Mouse (Mus musculus): ENCODE results near the gene Phf11c. TPM values are rescaled to one million over a fixed set of nuclear protein-coding genes. Genes with fewer than 3 reads are reported as not detected.
"Not testable (repeated sequence)": the region's sequence is repeated elsewhere in the genome, so short reads cannot be mapped to it uniquely, and the experiment has no call there.

Phf11c gene
- polyA plus RNA-seq, 1 experiment from 2014 or later, result 0.62 TPM

DNA sequence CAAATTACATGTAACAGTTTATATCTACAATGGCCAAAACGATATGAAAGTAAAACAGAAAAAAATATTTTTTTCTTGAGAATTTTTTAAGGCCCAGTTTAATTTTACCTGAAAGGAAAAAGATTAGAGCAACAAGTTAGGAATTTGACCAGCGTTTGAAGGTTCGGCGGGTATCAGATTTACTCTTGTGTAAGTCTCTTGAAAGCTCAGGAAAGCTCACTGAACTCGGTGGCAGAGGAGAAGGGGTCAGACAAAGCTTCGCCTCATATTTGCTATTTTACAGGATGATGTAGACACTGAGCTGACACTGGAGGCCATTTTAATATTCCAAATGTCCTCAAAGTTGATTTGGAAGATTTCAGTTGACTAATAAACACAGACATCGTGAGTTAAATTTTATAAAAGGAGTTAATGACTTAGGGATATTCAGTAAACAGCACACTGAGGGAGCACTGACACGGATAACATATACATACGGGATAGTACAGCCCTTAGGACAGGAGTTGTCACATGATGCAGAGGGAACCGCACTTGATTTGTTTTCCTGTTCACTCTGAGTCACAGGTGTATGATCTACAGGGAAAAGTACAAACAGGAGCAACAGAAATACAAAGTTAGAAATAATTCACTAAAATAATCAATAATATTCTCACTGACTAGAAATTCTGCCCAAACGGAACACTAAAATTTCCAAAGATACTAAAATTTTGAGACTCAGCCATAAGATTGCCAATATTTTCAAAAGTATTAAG, 27.9 kb upstream of the Phf11c start:
- peaks cover 6% of the 10 kb centered on the region; the same call in 1 of the 2 replicates for H3K36me3 ChIP-seq (ENCODE audit: control insufficient read depth, insufficient read depth, low read length)
- ATAC-seq (ENCODE audit: low read depth), result no peak
- H3K4me2 ChIP-seq (ENCODE audit: low read depth, low read length), result no peak overlapping the region
- no peak overlapping the region for H3K4me3 ChIP-seq (ENCODE audit: low read length)
- no peaks in the 10 kb centered on the region for H3K27me3 ChIP-seq (ENCODE audit: control insufficient read depth, insufficient read depth, low read depth, low read length)
- H3K4me1 ChIP-seq (replicated peaks; ENCODE audit: control insufficient read depth, insufficient read depth, low read length), result no peaks in the 10 kb centered on the region
- WGBS, result 83% methylated on average over 11 of the region's 11 CpGs
- H3K9me3 ChIP-seq (ENCODE audit: control insufficient read depth, low read length), result no peaks in the 10 kb centered on the region
- H3K9ac ChIP-seq (ENCODE audit: low read length), result no peak overlapping the region
- no peak overlapping the region for H3K27ac ChIP-seq (ENCODE audit: low read length)

DNA sequence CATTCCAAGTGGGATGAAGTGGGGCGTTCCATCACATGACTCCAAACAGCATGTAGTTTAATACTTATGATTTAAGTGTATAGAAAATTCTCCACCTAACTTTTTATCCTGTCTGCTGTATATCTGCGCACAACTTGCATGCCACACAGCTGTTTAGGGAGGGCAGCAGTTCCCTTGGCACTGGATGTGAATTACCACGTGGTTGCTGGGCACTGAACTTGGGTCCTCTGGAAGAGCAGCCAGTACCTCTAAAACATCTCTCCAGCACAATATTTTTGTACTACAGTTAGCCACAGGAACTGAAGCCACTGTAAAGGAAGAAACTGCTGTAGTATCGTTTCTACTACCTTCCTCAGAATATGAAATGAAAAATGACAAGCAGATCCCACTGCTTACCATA, 23.0 kb upstream of the Phf11c start:
- ATAC-seq (ENCODE audit: low read depth), result no peak
- WGBS, result 84% methylated on average over 4 of the region's 4 CpGs
- H3K4me2 ChIP-seq (ENCODE audit: low read depth, low read length), result no peak overlapping the region

GRCm38 (mm10) chr14:59414979-59415378, 19.8 kb upstream of the Phf11c start:
- 87% methylated on average over 2 of the region's 2 CpGs for WGBS
- H3K4me1 ChIP-seq (replicated peaks; ENCODE audit: control insufficient read depth, insufficient read depth, low read length); ATAC-seq (ENCODE audit: low read depth): not testable (repeated sequence)

More for the DNA sequence above, 23.0 kb upstream of the Phf11c start:
- peaks cover 6% of the 10 kb centered on the region; the same call in 1 of the 2 replicates for H3K36me3 ChIP-seq (ENCODE audit: control insufficient read depth, insufficient read depth, low read length)
- H3K27me3 ChIP-seq (ENCODE audit: control insufficient read depth, insufficient read depth, low read depth, low read length), result no peaks in the 10 kb centered on the region
- no peak overlapping the region for H3K27ac ChIP-seq (ENCODE audit: low read length)
- H3K9me3 ChIP-seq (ENCODE audit: control insufficient read depth, low read length), result no peaks in the 10 kb centered on the region
- no peak overlapping the region for H3K4me3 ChIP-seq (ENCODE audit: low read length)
- H3K4me1 ChIP-seq (replicated peaks; ENCODE audit: control insufficient read depth, insufficient read depth, low read length), result no peaks in the 10 kb centered on the region
- H3K9ac ChIP-seq (ENCODE audit: low read length), result no peak overlapping the region

DNA sequence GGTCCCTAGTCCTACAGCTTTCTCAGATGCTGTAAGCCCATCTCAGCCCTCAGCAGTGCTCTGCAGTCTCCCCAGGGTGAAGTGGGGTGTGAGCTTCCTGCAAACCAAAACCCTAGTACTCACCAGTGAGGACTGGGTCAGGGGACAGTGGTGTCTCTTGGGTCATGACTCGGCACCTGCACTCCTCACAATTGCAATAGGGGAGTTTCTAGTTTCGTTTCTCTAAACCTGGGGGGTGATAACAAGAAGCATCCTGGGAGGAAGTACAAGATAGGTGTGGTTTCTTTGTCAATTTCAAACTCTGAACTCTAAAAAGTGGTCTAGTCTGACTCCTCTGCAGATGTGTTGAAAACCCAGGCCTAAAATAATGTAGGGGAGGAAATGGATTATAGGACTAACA, 1.8 kb upstream of the Phf11c start:
- WGBS, result 71% methylated on average over 2 of the region's 2 CpGs
- no peak for ATAC-seq (ENCODE audit: low read depth)
- Histone ChIP-seq H3K27me3 (ENCODE audit: control insufficient read depth, insufficient read depth, low read depth, low read length) (no peaks in the 10 kb centered on the region), H3K4me2 (ENCODE audit: low read depth, low read length) (no peak overlapping the region), H3K4me1 (replicated peaks; ENCODE audit: control insufficient read depth, insufficient read depth, low read length) (no peaks in the 10 kb centered on the region), H3K4me3 (ENCODE audit: low read length) (no peak overlapping the region), H3K9ac (ENCODE audit: low read length) (no peak overlapping the region), H3K27ac (ENCODE audit: low read length) (no peak overlapping the region), H3K9me3 (ENCODE audit: control insufficient read depth, low read length) (no peaks in the 10 kb centered on the region), H3K36me3 (ENCODE audit: control insufficient read depth, insufficient read depth, low read length) (no peaks in the 10 kb centered on the region)

More at GRCm38 (mm10) chr14:59414979-59415378, 19.8 kb upstream of the Phf11c start:
- H3K4me2 ChIP-seq (ENCODE audit: low read depth, low read length); H3K9me3 ChIP-seq (ENCODE audit: control insufficient read depth, low read length); H3K4me3 ChIP-seq (ENCODE audit: low read length); H3K27ac ChIP-seq (ENCODE audit: low read length); H3K36me3 ChIP-seq (ENCODE audit: control insufficient read depth, insufficient read depth, low read length); H3K27me3 ChIP-seq (ENCODE audit: control insufficient read depth, insufficient read depth, low read depth, low read length); H3K9ac ChIP-seq (ENCODE audit: low read length): not testable (repeated sequence)

- H3K36me3 ChIP-seq (ENCODE audit: control insufficient read depth, insufficient read depth, low read length); H3K9ac ChIP-seq (ENCODE audit: low read length); H3K27ac ChIP-seq (ENCODE audit: low read length); H3K27me3 ChIP-seq (ENCODE audit: control insufficient read depth, insufficient read depth, low read depth, low read length); H3K4me2 ChIP-seq (ENCODE audit: low read depth, low read length); ATAC-seq (ENCODE audit: low read depth); H3K9me3 ChIP-seq (ENCODE audit: control insufficient read depth, low read length); H3K4me3 ChIP-seq (ENCODE audit: low read length); H3K4me1 ChIP-seq (replicated peaks; ENCODE audit: control insufficient read depth, insufficient read depth, low read length): not testable (repeated sequence)
- WGBS, result 43% methylated on average over 4 of the region's 4 CpGs
Observed at GRCm38 (mm10) chr14:59390181-59390580, 5.0 kb downstream of the Phf11c start.

DNA sequence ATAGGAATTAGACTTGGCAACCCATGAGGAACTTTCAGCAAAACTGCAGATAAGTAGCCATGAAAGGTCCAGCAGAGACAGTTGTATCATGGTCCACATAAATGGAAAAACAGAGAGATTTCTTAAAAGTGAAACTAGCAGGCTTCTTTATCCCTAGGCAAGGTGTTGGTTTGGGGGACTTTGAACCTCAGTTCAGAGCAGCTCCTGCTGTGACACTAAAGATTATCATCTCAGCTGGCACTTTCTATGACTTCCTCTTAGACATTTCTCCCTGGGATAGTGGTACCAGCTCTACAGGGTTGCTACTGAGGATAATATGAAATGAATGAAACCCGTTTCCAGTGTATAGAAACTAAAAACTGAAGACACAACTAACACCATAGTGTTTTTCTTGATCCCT, 5.6 kb downstream of the Phf11c start:
- no peaks in the 10 kb centered on the region for H3K4me1 ChIP-seq (replicated peaks; ENCODE audit: control insufficient read depth, insufficient read depth, low read length)
- no peak overlapping the region for H3K4me2 ChIP-seq (ENCODE audit: low read depth, low read length)
- H3K9ac ChIP-seq (ENCODE audit: low read length), result no peak overlapping the region
- WGBS, result 64% methylated on average over 1 of the region's 1 CpGs
- H3K4me3 ChIP-seq (ENCODE audit: low read length), result no peak overlapping the region
- H3K9me3 ChIP-seq (ENCODE audit: control insufficient read depth, low read length), result no peaks in the 10 kb centered on the region
- H3K36me3 ChIP-seq (ENCODE audit: control insufficient read depth, insufficient read depth, low read length), result no peaks in the 10 kb centered on the region
- no peak for ATAC-seq (ENCODE audit: low read depth)
- H3K27me3 ChIP-seq (ENCODE audit: control insufficient read depth, insufficient read depth, low read depth, low read length), result no peaks in the 10 kb centered on the region
- no peak overlapping the region for H3K27ac ChIP-seq (ENCODE audit: low read length)

GRCm38 (mm10) chr14:59370348-59371068, 24.7 kb downstream of the Phf11c start:
- no peaks in the 10 kb centered on the region for H3K27me3 ChIP-seq (ENCODE audit: control insufficient read depth, insufficient read depth, low read depth, low read length)
- no peak overlapping the region for H3K9ac ChIP-seq (ENCODE audit: low read length)
- 89% methylated on average over 25 of the region's 25 CpGs for WGBS
- no peak overlapping the region for H3K4me3 ChIP-seq (ENCODE audit: low read length)
- peaks cover 4% of the 10 kb centered on the region; the same call in 1 of the 2 replicates for H3K9me3 ChIP-seq (ENCODE audit: control insufficient read depth, low read length)
- H3K4me2 ChIP-seq (ENCODE audit: low read depth, low read length), result no peak overlapping the region
- H3K27ac ChIP-seq (ENCODE audit: low read length), result no peak overlapping the region
- H3K4me1 ChIP-seq (replicated peaks; ENCODE audit: control insufficient read depth, insufficient read depth, low read length), result no peaks in the 10 kb centered on the region
- no peaks in the 10 kb centered on the region for H3K36me3 ChIP-seq (ENCODE audit: control insufficient read depth, insufficient read depth, low read length)
- no peak for ATAC-seq (ENCODE audit: low read depth)

GRCm38 (mm10) chr14:59366386-59367105, 28.6 kb downstream of the Phf11c start:
- Histone ChIP-seq H3K4me1 (replicated peaks; ENCODE audit: control insufficient read depth, insufficient read depth, low read length) (no peaks in the 10 kb centered on the region), H3K27ac (ENCODE audit: low read length) (no peak overlapping the region), H3K9me3 (ENCODE audit: control insufficient read depth, low read length) (peaks cover 4% of the 10 kb centered on the region; the same call in 1 of the 2 replicates), H3K36me3 (ENCODE audit: control insufficient read depth, insufficient read depth, low read length) (no peaks in the 10 kb centered on the region), H3K4me3 (ENCODE audit: low read length) (no peak overlapping the region), H3K9ac (ENCODE audit: low read length) (no peak overlapping the region), H3K27me3 (ENCODE audit: control insufficient read depth, insufficient read depth, low read depth, low read length) (no peaks in the 10 kb centered on the region), H3K4me2 (ENCODE audit: low read depth, low read length) (no peak overlapping the region)
- no peak for ATAC-seq (ENCODE audit: low read depth)
- 70% methylated on average over 8 of the region's 8 CpGs for WGBS

DNA sequence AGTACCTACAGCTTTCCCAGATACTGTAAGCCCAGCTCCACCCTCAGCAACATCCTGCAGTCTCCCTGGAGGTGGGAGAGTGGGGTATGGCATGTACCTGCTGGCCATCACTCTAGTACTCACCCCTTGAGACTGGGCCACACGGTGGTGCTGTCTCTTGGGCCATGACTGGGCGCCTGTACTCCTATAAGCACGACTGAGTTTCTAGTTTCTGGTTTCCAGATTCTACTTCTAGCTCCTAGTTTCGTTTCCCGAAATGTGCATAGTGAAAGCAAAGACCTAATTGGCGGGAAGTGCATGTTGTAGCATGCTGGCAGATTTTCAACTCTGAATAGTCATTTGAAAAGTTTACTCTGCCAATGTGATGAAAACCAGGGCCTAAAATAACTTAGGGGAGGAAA, 29.9 kb downstream of the Phf11c start, which contains the start of gene Phf11d:
Phf11d (minus strand) TSS at position 227 of the 401 bp plus-strand sequence.
- Histone ChIP-seq H3K4me3 (ENCODE audit: low read length) (no peak within 1 kb of the TSS), H3K9ac (ENCODE audit: low read length) (no peak within 1 kb of the TSS), H3K4me2 (ENCODE audit: low read depth, low read length) (no peak within 1 kb of the TSS), H3K27me3 (ENCODE audit: control insufficient read depth, insufficient read depth, low read depth, low read length) (no peaks in the 10 kb centered on the region), H3K36me3 (ENCODE audit: control insufficient read depth, insufficient read depth, low read length) (no peaks in the 10 kb centered on the region), H3K27ac (ENCODE audit: low read length) (peak within 1 kb of the TSS; percentile 46; the same call in 1 of the 2 replicates), H3K9me3 (ENCODE audit: control insufficient read depth, low read length) (no peaks in the 10 kb centered on the region), H3K4me1 (replicated peaks; ENCODE audit: control insufficient read depth, insufficient read depth, low read length) (no peaks in the 10 kb centered on the region)
- peak; percentile 74 for ATAC-seq (ENCODE audit: low read depth)
- WGBS, result 73% methylated on average over 6 of the region's 6 CpGs
